Mouse (Mus musculus): Measurements from ENCODE around the gene Ldb3.
A peak's percentile ranks its signal among the peaks of the same experiment; 100 is the strongest.

Gene Ldb3

GRCm38 (mm10) chr14:34590017-34590570 is 1.6 kb upstream of the Ldb3 start:
- DNase-seq (ENCODE audit: low read depth): no peak

GRCm38 (mm10) chr14:34589185-34589713 is 767 bp upstream of the Ldb3 start:
- DNase-seq (ENCODE audit: low read depth): no peak

GRCm38 (mm10) chr14:34588005-34588404 is 477 bp downstream of the Ldb3 start:
- no peak for DNase-seq (ENCODE audit: low read depth)

GRCm38 (mm10) chr14:34586871-34587270 is 1.6 kb downstream of the Ldb3 start:
- no peak for DNase-seq (ENCODE audit: low read depth)

- no peak for DNase-seq (ENCODE audit: low read depth)
Measured at GRCm38 (mm10) chr14:34585358-34586105, 3.0 kb downstream of the Ldb3 start.

GRCm38 (mm10) chr14:34582740-34583427 is 5.6 kb downstream of the Ldb3 start:
- DNase-seq (ENCODE audit: low read depth): no peak

GRCm38 (mm10) chr14:34576858-34577257 is 11.6 kb downstream of the Ldb3 start:
- DNase-seq (ENCODE audit: low read depth): no peak

- no peak for DNase-seq (ENCODE audit: low read depth)
Measured at GRCm38 (mm10) chr14:34574068-34574467, 14.4 kb downstream of the Ldb3 start.

- DNase-seq (ENCODE audit: low read depth): no peak
Measured at GRCm38 (mm10) chr14:34573348-34573913, 15.1 kb downstream of the Ldb3 start.

GRCm38 (mm10) chr14:34571610-34572387 is 16.7 kb downstream of the Ldb3 start:
- no peak for DNase-seq (ENCODE audit: low read depth)

GRCm38 (mm10) chr14:34570903-34571302 is 17.6 kb downstream of the Ldb3 start:
- DNase-seq (ENCODE audit: low read depth): no peak

- peak; percentile 44 for DNase-seq (ENCODE audit: low read depth)
Measured at GRCm38 (mm10) chr14:34570294-34570693, 18.2 kb downstream of the Ldb3 start.

GRCm38 (mm10) chr14:34569534-34570194 is 18.8 kb downstream of the Ldb3 start:
- DNase-seq (ENCODE audit: low read depth): no peak

GRCm38 (mm10) chr14:34568626-34569025 is 19.9 kb downstream of the Ldb3 start:
- no peak for DNase-seq (ENCODE audit: low read depth)

GRCm38 (mm10) chr14:34567697-34568096 is 20.8 kb downstream of the Ldb3 start:
- DNase-seq (ENCODE audit: low read depth): no peak

GRCm38 (mm10) chr14:34566530-34566929 is 22.0 kb downstream of the Ldb3 start:
- no peak for DNase-seq (ENCODE audit: low read depth)

GRCm38 (mm10) chr14:34565711-34566110 is 22.8 kb downstream of the Ldb3 start:
- DNase-seq (ENCODE audit: low read depth): no peak

GRCm38 (mm10) chr14:34564646-34565045 is 23.8 kb downstream of the Ldb3 start:
- no peak for DNase-seq (ENCODE audit: low read depth)

- no peak for DNase-seq (ENCODE audit: low read depth)
Measured at GRCm38 (mm10) chr14:34562393-34562792, 26.1 kb downstream of the Ldb3 start.

- DNase-seq (ENCODE audit: low read depth): no peak
Measured at GRCm38 (mm10) chr14:34561647-34562046, 26.8 kb downstream of the Ldb3 start.

GRCm38 (mm10) chr14:34558947-34559346 is 29.5 kb downstream of the Ldb3 start:
- DNase-seq (ENCODE audit: low read depth): no peak

All from c-Kit-positive CD71-positive TER-119-negative erythroid progenitor cells, embryonic 14.5 days (primary cell).